ENCODE assay signal across 14 mouse cellular contexts in the genomic region with DNA sequence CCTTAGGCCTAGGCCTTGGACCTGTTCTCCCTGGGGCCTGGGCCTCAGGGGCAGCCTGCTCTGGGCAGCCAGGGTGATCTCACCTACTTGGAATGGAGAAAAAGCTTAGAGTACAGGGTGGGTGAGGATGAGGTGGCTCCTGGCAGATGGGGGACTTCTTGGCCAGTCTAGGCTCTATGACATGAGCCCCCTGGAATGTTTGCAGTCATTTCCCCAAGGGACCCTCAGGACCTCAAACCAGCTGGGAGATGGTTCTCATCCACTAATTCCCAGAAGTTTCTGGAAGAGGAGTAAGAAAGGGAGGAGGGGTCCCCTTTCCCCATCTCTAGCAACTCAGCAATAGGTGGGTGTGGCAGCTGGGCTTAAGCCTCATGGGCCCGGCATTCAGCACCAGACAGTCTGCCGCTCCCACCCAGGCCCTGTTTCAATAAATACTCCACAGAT. TPM values are rescaled to one million over a fixed set of nuclear protein-coding genes. Genes with fewer than 3 reads are reported as not detected.
A peak's percentile ranks its signal among the peaks of the same experiment; 100 is the strongest.
DNase-seq lines count a peak whose midpoint lies in the region; ATAC-seq and TF ChIP-seq lines count a peak whose summit lies in the region.
"Had no signal": no experiment of that assay in that cellular context is flagged by ENCODE, and none has a peak within 500 bp of the region (broad histone marks: within the 10 kb centered on the region; RNA-seq: fewer than 3 reads in every experiment).

No protein-coding gene starts in this region.

- no peak overlapping the region for H3K4me3 ChIP-seq in intestine, embryonic 14.5 days (ENCODE audit: low read depth, low read length)
- no peak overlapping the region for H3K4me3 ChIP-seq in intestine, postnatal 0 days (ENCODE audit: low read depth, low read length)
- no peak overlapping the region for H3K4me3 ChIP-seq in heart, embryonic 13.5 days
- no peak overlapping the region for H3K4me3 ChIP-seq in limb, embryonic 15.5 days
- no peak overlapping the region for H3K4me3 ChIP-seq in hindbrain, embryonic 11.5 days (ENCODE audit: low read depth, low read length)
- H3K4me3 ChIP-seq: embryonic facial prominence, embryonic 12.5 days had no signal

- peaks cover 48% of the 10 kb centered on the region for H3K4me1 ChIP-seq in intestine, embryonic 14.5 days (replicated peaks; ENCODE audit: control insufficient read depth, insufficient read depth, low read length)
- 0 out of 2 replicates have a peak, but pooled peaks cover 4% of the 10 kb centered on the region for H3K4me1 ChIP-seq in intestine, postnatal 0 days (replicated peaks; ENCODE audit: control insufficient read depth, insufficient read depth, low read length)
- H3K4me1 ChIP-seq in heart, embryonic 13.5 days = peaks cover 71% of the 10 kb centered on the region
- H3K4me1 ChIP-seq in limb, embryonic 15.5 days = peaks cover 59% of the 10 kb centered on the region
- peaks cover 7% of the 10 kb centered on the region; the same call in 1 of the 2 replicates for H3K4me1 ChIP-seq in hindbrain, embryonic 11.5 days (replicated peaks; ENCODE audit: control insufficient read depth, insufficient read depth, low read length)

- WGBS in intestine, embryonic 14.5 days = 38% methylated on average over 2 of the region's 2 CpGs
- 32% methylated on average over 2 of the region's 2 CpGs for WGBS in intestine, postnatal 0 days
- whole genome bisulfite sequencing in heart, embryonic 13.5 days = 40% methylated on average over 2 of the region's 2 CpGs
- WGBS in limb, embryonic 15.5 days = 29% methylated on average over 2 of the region's 2 CpGs
- 73% methylated on average over 2 of the region's 2 CpGs for WGBS in hindbrain, embryonic 11.5 days

- no peaks in the 10 kb centered on the region for H3K9me3 ChIP-seq in intestine, embryonic 14.5 days (ENCODE audit: control insufficient read depth, low read length)
- H3K9me3 ChIP-seq in intestine, postnatal 0 days (ENCODE audit: control insufficient read depth) = no peaks in the 10 kb centered on the region
- no peaks in the 10 kb centered on the region for H3K9me3 ChIP-seq in heart, embryonic 13.5 days
- no peaks in the 10 kb centered on the region for H3K9me3 ChIP-seq in limb, embryonic 15.5 days
- H3K9me3 ChIP-seq in hindbrain, embryonic 11.5 days (ENCODE audit: control insufficient read depth, low read length) = no peaks in the 10 kb centered on the region
- H3K9me3 ChIP-seq: embryonic facial prominence, embryonic 12.5 days had no signal

- H3K36me3 ChIP-seq in intestine, embryonic 14.5 days (ENCODE audit: control insufficient read depth, insufficient read depth, low read length) = no peaks in the 10 kb centered on the region
- H3K36me3 ChIP-seq in intestine, postnatal 0 days (ENCODE audit: control insufficient read depth, insufficient read depth) = no peaks in the 10 kb centered on the region
- H3K36me3 ChIP-seq in heart, embryonic 13.5 days = 0 out of 2 replicates have a peak, but pooled peaks cover 5% of the 10 kb centered on the region
- H3K36me3 ChIP-seq in limb, embryonic 15.5 days = 0 out of 2 replicates have a peak, but pooled peaks cover 9% of the 10 kb centered on the region
- no peaks in the 10 kb centered on the region for H3K36me3 ChIP-seq in hindbrain, embryonic 11.5 days (ENCODE audit: control insufficient read depth, insufficient read depth, low read length)
- H3K36me3 ChIP-seq: embryonic facial prominence, embryonic 12.5 days had no signal

- H3K27ac ChIP-seq in intestine, embryonic 14.5 days (ENCODE audit: low read depth) = peak overlapping the region; percentile 33
- no peak overlapping the region for H3K27ac ChIP-seq in intestine, postnatal 0 days (ENCODE audit: low read depth, low read length)
- H3K27ac ChIP-seq in heart, embryonic 13.5 days (replicated peaks) = peak overlapping the region; percentile 86
- H3K27ac ChIP-seq in limb, embryonic 15.5 days = peak overlapping the region; percentile 61
- H3K27ac ChIP-seq in hindbrain, embryonic 11.5 days (ENCODE audit: low read depth, low read length) = no peak overlapping the region
- H3K27ac ChIP-seq: embryonic facial prominence, embryonic 12.5 days; macrophage had no signal

- no peak for TF ChIP-seq CTCF in intestine, postnatal 0 days (IDR thresholded peaks at IDR 0.05; ENCODE audit: low read depth)

- H3K27me3 ChIP-seq in intestine, embryonic 14.5 days (replicated peaks; ENCODE audit: control insufficient read depth, insufficient read depth, low read length) = no peaks in the 10 kb centered on the region
- H3K27me3 ChIP-seq in intestine, postnatal 0 days (replicated peaks; ENCODE audit: control insufficient read depth, insufficient read depth, low read length) = no peaks in the 10 kb centered on the region
- no peaks in the 10 kb centered on the region for H3K27me3 ChIP-seq in heart, embryonic 13.5 days (replicated peaks)
- no peaks in the 10 kb centered on the region for H3K27me3 ChIP-seq in limb, embryonic 15.5 days
- H3K27me3 ChIP-seq in hindbrain, embryonic 11.5 days (ENCODE audit: control insufficient read depth, insufficient read depth, low read length) = no peaks in the 10 kb centered on the region
- H3K27me3 ChIP-seq: embryonic facial prominence, embryonic 12.5 days had no signal

- ATAC-seq in intestine, embryonic 14.5 days (replicated peaks; ENCODE audit: low FRiP score, low TSS enrichment, low read depth) = peak; percentile 56; the same call in 1 of the 2 replicates
- ATAC-seq in intestine, postnatal 0 days = no peak
- ATAC-seq in heart, embryonic 13.5 days (ENCODE audit: extremely low read depth, insufficient number of reproducible peaks, low FRiP score, low TSS enrichment) = 0 out of 2 replicates have a peak, but pooled peaks have one; percentile 17
- ATAC-seq in limb, embryonic 15.5 days (ENCODE audit: insufficient number of reproducible peaks, low FRiP score, low TSS enrichment, low read depth) = peak; percentile 21; the same call in 1 of the 2 replicates
- no peak for ATAC-seq in cerebellum, adult (ENCODE audit: insufficient number of reproducible peaks, low FRiP score, low TSS enrichment)
- no peak for ATAC-seq in hindbrain, embryonic 11.5 days (ENCODE audit: low FRiP score)
- ATAC-seq: CD4-positive, CD25-positive, alpha-beta regulatory T cell, adult 4 months; hindbrain, embryonic 16.5 days had no signal

- no peak for DNase-seq in intestine, embryonic 14.5 days (ENCODE audit: low spot score)
- DNase-seq in MN1 (ENCODE audit: low spot score) = peak; percentile 18
- no peak for DNase-seq in right cerebral cortex, adult 18-20 months
- no peak for DNase-seq in hindbrain, embryonic 11.5 days (ENCODE audit: low spot score)
- DNase-seq: cerebellum, adult 2 months; thymus, postnatal 36 days had no signal

- H3K9ac ChIP-seq in intestine, embryonic 14.5 days (ENCODE audit: low read length) = no peak overlapping the region
- H3K9ac ChIP-seq in intestine, postnatal 0 days (ENCODE audit: low read depth, low read length) = no peak overlapping the region
- peak overlapping the region; percentile 57 for H3K9ac ChIP-seq in heart, embryonic 13.5 days
- H3K9ac ChIP-seq in limb, embryonic 15.5 days = no peak overlapping the region
- no peak overlapping the region for H3K9ac ChIP-seq in hindbrain, embryonic 11.5 days (ENCODE audit: low read depth, low read length)
- H3K9ac ChIP-seq: embryonic facial prominence, embryonic 12.5 days had no signal

- H3K4me2 ChIP-seq in intestine, embryonic 14.5 days (ENCODE audit: low read length) = no peak overlapping the region
- H3K4me2 ChIP-seq in intestine, postnatal 0 days (replicated peaks; ENCODE audit: low read depth) = no peak overlapping the region
- no peak overlapping the region for H3K4me2 ChIP-seq in heart, embryonic 13.5 days
- no peak overlapping the region for H3K4me2 ChIP-seq in limb, embryonic 15.5 days
- H3K4me2 ChIP-seq in hindbrain, embryonic 11.5 days (replicated peaks; ENCODE audit: low read depth, low read length) = no peak overlapping the region
- H3K4me2 ChIP-seq: embryonic facial prominence, embryonic 12.5 days had no signal

RNA-seq across cellular contexts. Expression of gene Loxl1, which starts 13.6 kb away (rescaled TPM):
- 27.2 and 31.8 TPM in 2 replicates for polyA plus RNA-seq in intestine, embryonic 14.5 days (2014; fragmentation: Nextera tagmentation; extraction: Ambion mirVana)
- polyA plus RNA-seq in intestine, postnatal 0 days (2015; fragmentation: Nextera tagmentation; extraction: Ambion mirVana) = 21.6 and 23.8 TPM in 2 replicates
- 51.5 TPM in 2 replicates for polyA plus RNA-seq in heart, embryonic 13.5 days (2015; fragmentation: Nextera tagmentation; extraction: Ambion mirVana)
- 92.6 and 110 TPM in 2 replicates for polyA plus RNA-seq in limb, embryonic 15.5 days (2015; fragmentation: Nextera tagmentation; extraction: Ambion mirVana)
- 11.0 and 11.9 TPM in 2 replicates for polyA plus RNA-seq in hindbrain, embryonic 11.5 days (2014; fragmentation: Nextera tagmentation; extraction: Ambion mirVana)
- polyA plus RNA-seq: CD4-positive, CD25-positive, alpha-beta regulatory T cell, adult 4 months; macrophage had no signal

RNA-seq across cellular contexts. Expression of gene Stoml1, which starts 46.4 kb away (rescaled TPM):
- polyA plus RNA-seq in intestine, embryonic 14.5 days (2014; fragmentation: Nextera tagmentation; extraction: Ambion mirVana) = 21.3 and 22.9 TPM in 2 replicates
- 15.0 and 15.9 TPM in 2 replicates for polyA plus RNA-seq in intestine, postnatal 0 days (2015; fragmentation: Nextera tagmentation; extraction: Ambion mirVana)
- polyA plus RNA-seq in heart, embryonic 13.5 days (2015; fragmentation: Nextera tagmentation; extraction: Ambion mirVana) = 25.0 and 25.6 TPM in 2 replicates
- 34.2 and 35.5 TPM in 2 replicates for polyA plus RNA-seq in limb, embryonic 15.5 days (2015; fragmentation: Nextera tagmentation; extraction: Ambion mirVana)
- 31.2 and 35.7 TPM in 2 replicates for polyA plus RNA-seq in hindbrain, embryonic 11.5 days (2014; fragmentation: Nextera tagmentation; extraction: Ambion mirVana)

RNA-seq across cellular contexts. Expression of gene Pml, which starts 49.8 kb away (rescaled TPM):
- 16.9 and 17.7 TPM in 2 replicates for polyA plus RNA-seq in intestine, embryonic 14.5 days (2014; fragmentation: Nextera tagmentation; extraction: Ambion mirVana)
- polyA plus RNA-seq in intestine, postnatal 0 days (2015; fragmentation: Nextera tagmentation; extraction: Ambion mirVana) = 5.3 and 7.1 TPM in 2 replicates
- polyA plus RNA-seq in heart, embryonic 13.5 days (2015; fragmentation: Nextera tagmentation; extraction: Ambion mirVana) = 11.9 and 12.9 TPM in 2 replicates
- polyA plus RNA-seq in limb, embryonic 15.5 days (2015; fragmentation: Nextera tagmentation; extraction: Ambion mirVana) = 15.7 and 16.4 TPM in 2 replicates
- 6.4 and 8.3 TPM in 2 replicates for polyA plus RNA-seq in hindbrain, embryonic 11.5 days (2014; fragmentation: Nextera tagmentation; extraction: Ambion mirVana)

Comparison
In these comparisons a context has a peak if more than half of its experiments do, and no peak if none do; other contexts are left out.
1. ATAC-seq: peak in intestine, embryonic 14.5 days (single experiment), heart, embryonic 13.5 days (single experiment) and limb, embryonic 15.5 days (single experiment); none in intestine, postnatal 0 days (single experiment), cerebellum, adult (single experiment) and hindbrain, embryonic 11.5 days (single experiment).
2. H3K27ac ChIP-seq: peak in intestine, embryonic 14.5 days (single experiment), heart, embryonic 13.5 days (single experiment) and limb, embryonic 15.5 days (single experiment); none in intestine, postnatal 0 days (single experiment) and hindbrain, embryonic 11.5 days (single experiment).